Mouse (Mus musculus) heart, postnatal 14 days (tissue): Measurements from ENCODE around the gene Nol12. TPM values are rescaled to one million over a fixed set of nuclear protein-coding genes. Genes with fewer than 3 reads are reported as not detected.

Source experiments
- DNase-seq, 2 experiments: peaks; one replicate each; pipeline ENCODE4 v3.0.0; 2021 to 2022
- intact Hi-C: fragments of 180-260 bp; cut with DNase I; formaldehyde crosslinking; loops from one replicate; pipeline ENCODE4 v1.15.1; 2025
- total RNA-seq, 2 experiments: library from RNA; stranded (reverse); gene quantifications; 2 replicates each; pipeline ENCODE4 v1.2.3; 2021

The Nol12 gene
- total RNA-seq, 2 experiments from 2014 or later: 13.6 to 14.3 TPM

DNA sequence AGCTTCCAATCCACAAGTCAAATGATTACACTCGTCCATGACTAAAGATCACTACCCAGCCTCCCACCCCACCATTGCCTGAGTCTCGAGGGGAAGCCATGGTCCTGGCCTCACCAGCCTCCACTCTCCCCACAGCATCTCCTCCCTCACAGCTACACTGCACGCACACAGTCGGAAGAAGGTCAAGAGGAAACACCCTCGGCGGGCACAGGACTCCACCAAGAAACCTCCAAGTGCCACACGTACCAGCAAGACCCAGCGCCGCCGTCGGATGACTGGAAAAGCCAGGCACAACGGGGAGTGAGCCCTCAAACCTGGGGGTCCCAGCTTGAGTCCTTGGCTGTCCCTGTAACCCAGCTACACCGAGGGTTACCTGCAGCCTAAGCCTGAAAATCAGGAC, 5.6 kb downstream of the Nol12 start:
- intact Hi-C loops: no loop called here
- no peak for DNase-seq

DNA sequence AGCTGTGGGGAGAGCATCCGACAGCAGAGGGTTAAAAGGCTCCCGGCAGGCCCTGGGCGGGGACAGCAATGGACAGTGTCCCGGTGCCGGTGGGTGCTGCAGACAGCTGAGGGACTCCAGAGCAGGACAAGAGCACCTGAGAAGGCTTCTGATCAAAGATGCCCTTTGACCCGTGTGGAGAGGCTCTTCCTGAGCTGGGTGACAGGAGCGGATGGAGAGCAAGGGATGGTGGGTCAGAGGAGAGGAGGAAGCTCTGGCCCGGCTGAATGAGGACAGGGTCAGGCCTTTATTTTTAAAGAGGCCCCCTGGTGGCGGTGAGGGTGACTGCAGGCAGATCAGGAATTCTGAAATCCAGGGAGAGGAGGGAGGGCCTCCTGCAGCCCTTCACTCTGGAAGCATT, 7.9 kb downstream of the Nol12 start:
- intact Hi-C loops: loop anchor here (1.0 kb wide), 1 partner anchor 25 kb away; no protein-coding TSS in a partner anchor
- peak; percentile 83 to 90 for DNase-seq

GRCm38 (mm10) chr15:78946232-78946631, 11.5 kb downstream of the Nol12 start:
- no peak for DNase-seq
- intact Hi-C loops: no loop called here

DNA sequence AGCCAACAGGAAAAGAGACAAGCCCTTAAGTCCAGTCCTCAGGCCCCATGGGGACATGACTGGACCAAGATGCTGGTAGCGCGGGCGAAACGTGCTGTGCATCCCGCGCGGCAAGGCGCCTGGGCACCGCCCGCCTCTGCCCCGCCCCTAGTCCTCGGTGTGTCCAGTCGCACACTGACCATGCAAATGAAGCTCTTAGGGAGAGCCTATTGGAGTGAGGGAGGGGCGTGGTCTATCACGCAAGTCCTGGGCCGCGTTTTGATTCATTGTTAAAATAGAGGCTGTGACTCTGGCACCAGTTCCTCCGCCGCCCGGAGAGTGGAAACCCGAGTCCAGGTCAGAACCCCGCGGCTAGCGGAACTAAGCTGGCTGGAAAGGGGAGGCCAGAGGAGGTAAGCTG, 12.9 kb downstream of the Nol12 start, which contains the start of gene Triobp:
Triobp (plus strand) TSS at position 68 of the 400 bp plus-strand sequence.
- intact Hi-C loops: no loop called here
- peak; percentile 88 for DNase-seq

DNA sequence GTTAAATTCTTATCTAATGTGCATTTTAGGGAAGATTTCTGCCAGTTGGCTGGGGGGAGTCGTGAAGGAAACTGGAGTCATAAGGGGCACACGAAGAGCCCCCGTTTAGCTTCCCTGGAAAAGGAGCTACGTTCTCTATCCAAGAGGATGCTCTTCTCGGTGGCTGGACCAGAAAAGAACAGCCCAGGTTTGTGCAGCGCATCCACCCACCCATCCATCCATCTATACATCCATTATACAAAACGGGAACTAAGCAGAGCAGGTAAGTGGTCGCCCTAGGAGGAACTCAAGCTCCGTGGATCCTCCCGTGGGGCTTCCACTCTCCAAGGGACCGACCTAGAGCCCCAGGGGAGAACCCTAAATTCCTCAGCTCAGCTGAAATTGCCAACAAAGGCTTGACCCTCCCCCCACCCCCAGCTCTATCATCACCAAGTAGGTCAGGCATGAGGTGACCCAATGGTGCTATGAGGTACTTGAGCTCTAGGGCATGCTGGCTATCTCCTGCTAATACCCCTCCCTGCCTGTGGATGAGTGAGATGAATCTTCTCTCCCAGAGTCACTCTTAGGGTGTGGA, 13.5 kb downstream of the Nol12 start:
- intact Hi-C loops: no loop called here
- DNase-seq: no peak

- intact Hi-C loops: no loop called here
- no peak for DNase-seq
Observed at GRCm38 (mm10) chr15:78948883-78949282, 14.2 kb downstream of the Nol12 start.

- DNase-seq: no peak
- intact Hi-C loops: no loop called here
Observed at GRCm38 (mm10) chr15:78955663-78956062, 20.9 kb downstream of the Nol12 start.

DNA sequence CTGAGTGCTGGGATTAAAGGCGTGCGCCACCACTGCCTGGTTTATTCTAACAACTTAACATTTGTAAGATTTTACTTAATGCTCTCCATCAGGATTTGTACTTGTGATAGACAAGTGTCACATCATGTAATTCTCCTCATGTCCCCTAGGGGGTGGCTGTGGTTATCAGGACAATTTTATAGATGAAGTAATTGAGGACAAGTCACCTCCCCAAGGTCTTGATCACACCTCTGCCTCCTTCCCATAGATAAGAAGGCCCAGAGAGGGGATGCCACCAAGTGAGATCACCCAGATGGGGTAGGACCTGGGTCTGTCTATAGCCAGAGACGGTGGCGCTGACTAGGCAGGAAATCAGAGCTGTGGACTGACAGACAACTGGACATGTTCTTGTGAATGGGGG, 21.6 kb downstream of the Nol12 start:
- DNase-seq: no peak
- intact Hi-C loops: no loop called here

DNA sequence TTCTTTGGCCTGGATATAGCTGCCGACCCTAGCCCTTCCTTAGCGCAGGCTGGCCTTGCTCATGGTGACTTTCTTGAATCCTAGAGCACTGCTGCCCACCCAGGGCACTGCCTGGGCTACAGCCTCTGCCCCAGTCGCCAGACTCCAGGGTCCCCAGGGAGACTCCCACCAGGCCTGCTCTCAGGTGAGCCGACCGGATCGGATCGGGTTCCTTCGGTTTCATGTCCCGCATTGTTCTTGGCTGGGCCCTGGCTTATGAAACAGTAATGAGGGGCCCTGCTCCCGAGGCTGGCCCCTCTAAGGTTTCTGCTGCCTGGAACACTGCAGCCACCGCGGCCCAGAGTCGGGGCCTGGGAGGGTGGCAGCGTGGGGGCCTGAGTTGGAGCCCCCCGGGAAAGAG, 22.3 kb downstream of the Nol12 start:
- intact Hi-C loops: no loop called here
- no peak for DNase-seq

DNA sequence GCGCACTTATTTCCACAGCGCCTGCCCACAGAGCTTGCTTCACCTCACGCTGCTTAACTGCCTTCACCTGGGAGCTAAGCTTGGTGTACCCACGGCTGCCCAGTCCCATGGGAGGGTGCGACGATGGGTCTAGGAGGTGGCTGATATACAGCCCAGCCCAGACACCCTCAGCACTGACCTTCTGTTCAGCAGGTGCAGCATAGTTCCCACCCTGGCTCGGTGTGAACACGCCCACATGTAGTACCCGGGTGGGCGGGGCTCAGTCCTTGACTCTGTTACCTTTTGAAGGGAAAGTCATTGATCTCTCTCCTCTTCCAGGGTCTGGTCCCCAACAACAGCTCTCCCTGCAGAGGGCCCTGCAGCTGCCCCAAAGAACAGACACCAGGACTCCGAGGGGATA, 24.8 kb downstream of the Nol12 start:
- intact Hi-C loops: no loop called here
- no peak for DNase-seq

DNA sequence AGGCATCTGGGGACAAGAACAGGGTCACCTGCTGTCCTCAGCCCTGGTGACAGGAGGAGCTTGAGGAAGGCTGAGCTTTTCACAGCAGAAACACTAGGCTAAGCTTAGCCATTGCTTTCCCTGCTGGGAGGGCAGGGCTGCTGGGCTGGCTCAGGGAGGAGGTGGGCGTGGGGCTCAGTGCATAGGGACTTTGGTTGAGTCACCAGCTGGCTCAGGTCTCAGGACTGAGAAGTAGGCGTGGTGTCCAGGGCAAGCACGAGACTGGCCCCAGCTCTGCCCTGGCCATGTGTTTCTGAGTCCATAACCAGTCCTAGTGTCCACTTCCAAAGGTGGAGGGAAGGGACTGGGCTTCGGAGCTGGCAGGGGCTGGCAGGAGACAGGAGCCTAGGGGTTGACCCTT, 25.4 kb downstream of the Nol12 start:
- DNase-seq: peak; percentile 70 to 71

DNA sequence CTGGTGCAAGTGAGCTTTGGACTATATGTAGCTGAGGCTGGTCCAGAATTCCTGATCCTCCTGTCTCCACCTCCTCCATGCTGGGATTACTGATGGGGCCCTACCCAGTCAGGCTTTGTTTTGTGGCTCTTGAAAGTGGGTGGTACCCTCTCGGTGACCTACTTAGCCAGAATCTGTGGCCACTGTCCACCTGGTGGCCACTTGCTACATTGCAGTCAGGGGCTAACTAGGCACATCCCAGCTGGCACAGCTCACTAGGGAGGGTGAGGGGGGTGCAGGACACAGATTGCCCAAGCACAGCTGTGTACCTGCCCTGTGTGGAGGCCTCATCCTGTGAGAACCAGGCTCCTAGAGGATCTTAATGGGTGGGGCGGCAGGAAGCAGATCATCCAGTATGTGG, 28.2 kb downstream of the Nol12 start:
- intact Hi-C loops: no loop called here
- peak; percentile 74 to 86 for DNase-seq

More for the DNA sequence above, 25.4 kb downstream of the Nol12 start:
- intact Hi-C loops: no loop called here

DNA sequence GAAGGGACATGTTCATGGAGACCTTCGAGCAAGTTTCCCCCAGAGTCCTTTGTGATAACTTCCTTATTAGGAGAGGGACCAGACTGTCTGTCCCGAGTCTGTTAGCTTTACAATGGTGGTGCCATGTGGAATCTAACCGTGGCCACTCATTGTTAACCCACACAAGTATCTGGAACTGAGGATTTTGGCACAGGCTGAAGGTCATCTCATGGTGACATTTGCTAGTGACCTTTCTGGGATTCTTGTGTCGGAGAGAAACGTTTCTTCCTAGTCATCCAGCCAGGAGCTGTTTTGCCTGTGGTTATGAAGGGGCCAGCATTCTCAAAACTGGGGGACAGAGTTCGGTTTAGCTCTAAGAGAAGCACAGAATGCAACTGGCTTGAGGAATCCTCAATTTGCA, 36.9 kb downstream of the Nol12 start:
- intact Hi-C loops: no loop called here
- DNase-seq: no peak

DNA sequence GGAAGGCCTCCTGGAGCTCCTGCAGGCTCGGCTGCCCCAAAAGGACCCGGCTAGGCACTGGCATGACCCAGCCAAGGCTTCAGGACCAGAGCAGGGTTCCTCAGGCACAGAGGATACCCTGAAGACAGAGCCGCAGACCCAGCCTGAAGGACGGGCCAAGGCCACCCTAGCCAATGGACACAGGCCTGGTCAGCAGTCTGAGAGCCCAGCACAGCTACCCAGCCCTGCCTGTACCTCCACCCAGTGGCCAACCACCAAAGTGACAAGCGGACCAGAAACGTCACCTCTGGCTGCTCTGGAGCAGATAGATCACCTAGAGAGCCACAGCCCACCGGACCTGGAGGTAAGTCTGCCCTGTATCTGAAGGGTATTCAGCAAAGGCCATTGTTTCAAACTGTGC, 39.2 kb downstream of the Nol12 start:
- peak in 1 of 2 experiments; percentile 27 for DNase-seq

GRCm38 (mm10) chr15:78977676-78978159, 43.0 kb downstream of the Nol12 start:
- no peak for DNase-seq
- intact Hi-C loops: no loop called here

More for the DNA sequence above, 39.2 kb downstream of the Nol12 start:
- intact Hi-C loops: no loop called here

DNA sequence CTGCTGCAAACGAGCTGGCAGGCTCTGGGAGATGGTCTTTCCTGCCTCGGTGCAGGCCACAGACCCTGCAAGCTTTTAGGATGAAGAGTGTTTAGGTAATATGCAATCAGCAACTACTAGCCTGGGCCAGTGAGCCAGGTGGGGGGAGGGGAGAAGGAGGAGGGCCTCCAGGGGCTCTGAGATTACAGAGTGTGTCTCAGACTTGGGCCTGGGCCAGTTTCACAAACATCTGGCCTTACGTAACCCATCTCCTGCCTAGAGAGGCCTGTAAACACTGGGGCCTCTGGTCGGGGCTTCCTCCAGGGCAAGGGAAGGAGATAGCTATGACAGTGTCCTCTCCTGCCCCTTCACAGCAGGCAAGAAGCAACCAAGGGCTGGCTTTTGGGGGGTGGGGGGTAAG, 44.1 kb downstream of the Nol12 start:
- intact Hi-C loops: no loop called here
- peak; percentile 88 to 91 for DNase-seq

GRCm38 (mm10) chr15:78980084-78980483, 45.4 kb downstream of the Nol12 start:
- no peak for DNase-seq
- intact Hi-C loops: no loop called here

DNA sequence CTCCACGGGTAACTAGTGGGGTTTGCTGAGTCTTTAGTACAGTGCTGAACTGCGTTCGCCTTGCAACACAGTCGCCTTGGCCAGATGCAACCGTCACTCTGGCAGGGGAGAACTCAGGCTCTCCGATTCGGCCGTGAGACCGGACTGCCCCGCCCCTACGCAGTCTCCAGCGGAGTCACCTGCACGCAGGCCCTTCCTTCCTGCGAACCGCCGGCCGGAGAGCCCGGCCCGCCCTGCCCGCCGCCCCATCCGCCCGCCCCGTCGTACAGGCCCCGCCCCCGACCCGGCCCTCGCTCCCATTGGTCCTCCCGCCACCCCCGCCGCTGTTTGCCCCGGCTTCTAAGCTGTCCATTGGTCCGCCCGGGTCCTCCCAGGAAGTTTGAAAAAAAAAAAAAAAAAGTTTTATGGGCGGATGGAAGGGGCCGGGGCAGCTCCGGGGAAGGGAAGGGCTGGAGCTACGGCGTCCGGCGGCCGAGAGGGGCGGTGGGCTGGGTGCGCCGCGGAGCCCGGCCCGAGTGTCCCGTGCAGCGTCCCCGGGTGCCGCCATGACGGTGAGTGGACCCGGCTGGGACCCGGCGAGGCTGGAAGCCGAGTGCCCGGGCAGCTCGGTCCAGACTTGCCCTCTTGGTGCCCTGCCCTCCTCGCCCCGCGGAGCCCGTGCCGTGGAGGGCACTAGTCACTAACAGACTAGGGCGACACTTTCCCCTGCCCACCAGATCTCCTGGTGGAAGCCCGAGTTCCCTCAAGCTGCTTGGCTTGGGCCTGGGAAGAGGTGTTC, 48.1 kb downstream of the Nol12 start:
- intact Hi-C loops: no loop called here
- peak; percentile 88 to 90 for DNase-seq

DNA sequence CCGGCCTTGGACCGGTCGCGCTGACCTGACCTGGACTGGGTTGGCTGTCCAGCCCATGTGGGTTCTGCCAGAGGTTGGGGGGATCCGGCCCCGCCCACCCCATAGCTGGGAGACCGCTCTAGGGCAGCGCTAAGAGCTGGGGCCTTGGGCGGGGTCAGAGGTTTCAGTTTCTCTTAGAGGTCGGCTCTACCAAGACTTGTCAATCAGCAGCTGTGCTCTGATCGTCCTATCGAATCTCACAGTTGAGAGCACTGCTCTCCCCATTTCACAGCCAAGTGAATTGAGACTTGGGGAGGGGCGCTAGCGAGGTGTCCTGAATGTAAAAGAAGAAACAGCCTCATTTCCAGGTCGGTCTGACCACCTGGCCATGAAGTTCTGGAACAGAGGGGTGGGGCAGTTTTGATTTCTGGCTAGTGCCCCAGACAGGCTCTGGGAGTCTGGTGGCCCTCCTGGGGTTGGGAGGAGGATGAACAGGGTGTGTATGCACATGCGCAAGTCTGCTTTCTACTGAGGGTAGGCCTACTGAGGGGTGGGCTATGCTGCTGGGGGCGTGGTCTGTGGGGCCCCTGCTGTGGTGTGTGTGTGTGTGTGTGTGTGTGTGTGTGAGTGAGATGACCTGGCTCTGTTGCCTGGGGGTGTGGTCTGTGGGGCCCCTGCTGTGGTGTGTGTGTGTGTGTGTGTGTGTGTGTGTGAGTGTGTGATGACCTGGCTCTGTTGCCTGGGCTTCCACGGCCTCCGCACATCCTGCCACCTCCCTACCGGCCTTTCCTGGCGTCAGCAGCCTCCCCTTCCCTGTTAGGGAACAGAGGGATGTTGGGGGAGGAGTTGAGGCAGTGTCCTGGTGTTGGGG, 48.9 kb downstream of the Nol12 start:
- DNase-seq: peak; percentile 63 to 69
- intact Hi-C loops: no loop called here

DNA sequence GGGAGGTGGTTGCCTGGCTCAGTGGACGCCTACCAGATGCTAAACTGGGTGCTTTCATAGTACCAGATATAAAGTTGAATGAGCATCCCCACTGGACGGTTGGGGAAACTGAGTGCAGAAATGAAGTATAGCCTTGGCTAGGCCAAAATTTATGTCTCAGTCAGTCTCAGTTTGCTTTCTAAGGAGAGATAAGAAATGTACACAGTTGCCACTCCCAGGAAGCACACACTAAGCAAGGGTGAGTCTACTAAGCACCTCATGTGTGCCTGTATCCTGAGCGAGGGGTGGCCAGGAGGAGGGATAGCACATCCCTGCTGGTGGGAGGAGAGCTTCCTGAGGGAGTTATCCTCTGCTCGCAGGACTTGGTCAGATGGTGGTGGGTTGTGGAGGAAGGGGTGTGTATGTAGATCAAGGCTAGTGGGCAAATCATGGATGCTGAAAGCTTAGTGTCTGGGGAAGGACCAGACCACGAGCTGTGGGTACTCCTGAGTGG, 49.6 kb downstream of the Nol12 start:
- no peak for DNase-seq
- intact Hi-C loops: no loop called here
